Mouse (Mus musculus): ENCODE data around the gene Atp5j. TPM values are rescaled to one million over a fixed set of nuclear protein-coding genes. Genes with fewer than 3 reads are reported as not detected.
A peak's percentile ranks its signal among the peaks of the same experiment; 100 is the strongest.

Gene Atp5j
- total RNA-seq, 1 experiment from 2014 or later: 526 TPM

DNA sequence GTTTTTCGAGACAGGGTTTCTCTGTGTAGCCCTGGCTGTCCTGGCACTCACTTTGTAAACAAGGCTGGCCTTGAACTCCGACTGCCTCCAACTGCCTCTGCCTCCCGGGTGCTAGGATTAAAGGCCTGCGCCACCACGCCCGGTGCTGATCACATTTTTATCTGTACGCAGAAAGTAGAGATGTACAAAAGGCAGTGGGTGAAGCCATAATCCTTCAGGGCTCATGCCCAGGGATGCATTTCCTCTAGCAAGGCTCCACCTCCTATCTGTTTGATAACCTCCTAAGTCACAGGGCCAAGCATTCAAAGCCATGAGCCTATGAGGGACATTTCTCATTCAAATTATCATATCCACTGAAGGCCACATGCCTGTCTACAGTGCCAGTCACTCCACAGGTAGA is 27.6 kb downstream of the Atp5j start:
- DNase-seq: no peak

DNA sequence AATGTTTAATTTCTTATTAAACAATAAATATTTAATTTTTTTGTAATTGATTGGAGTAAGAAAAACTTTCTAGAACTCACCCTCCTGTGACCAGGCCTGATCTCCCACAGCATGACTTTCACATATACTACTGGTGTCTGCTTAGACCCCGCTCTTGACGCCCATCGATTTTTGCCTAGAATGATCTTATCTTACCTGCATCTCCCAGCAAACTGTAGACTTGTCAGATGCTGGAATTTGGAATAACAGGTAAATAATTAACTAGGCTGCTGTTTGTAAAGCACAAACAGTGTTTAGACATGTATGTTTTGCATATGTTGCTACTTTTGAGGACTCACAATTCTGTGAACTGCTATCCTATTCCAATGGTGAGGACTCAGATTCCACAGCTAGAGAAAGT is 29.2 kb downstream of the Atp5j start:
- no peak for DNase-seq

DNA sequence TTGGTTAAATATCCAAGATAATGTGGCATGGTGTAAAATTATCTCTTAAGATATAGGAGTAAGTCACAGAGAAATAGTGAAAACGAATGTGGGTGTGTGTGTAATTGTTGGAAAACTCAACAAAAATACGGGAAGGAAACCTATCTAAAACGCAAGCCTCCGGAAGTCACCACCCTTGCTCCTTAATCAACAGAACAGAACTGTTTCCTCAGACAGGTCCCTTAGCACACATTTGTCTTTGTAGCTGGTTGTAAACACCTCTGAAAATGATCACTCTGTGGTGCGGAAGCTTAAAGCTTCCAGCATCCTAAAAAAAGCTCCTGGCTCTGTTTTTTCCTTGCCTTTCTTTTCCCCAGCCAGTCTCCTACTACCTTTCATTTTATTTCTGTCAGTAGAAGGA is 30.6 kb downstream of the Atp5j start:
- DNase-seq: no peak

DNA sequence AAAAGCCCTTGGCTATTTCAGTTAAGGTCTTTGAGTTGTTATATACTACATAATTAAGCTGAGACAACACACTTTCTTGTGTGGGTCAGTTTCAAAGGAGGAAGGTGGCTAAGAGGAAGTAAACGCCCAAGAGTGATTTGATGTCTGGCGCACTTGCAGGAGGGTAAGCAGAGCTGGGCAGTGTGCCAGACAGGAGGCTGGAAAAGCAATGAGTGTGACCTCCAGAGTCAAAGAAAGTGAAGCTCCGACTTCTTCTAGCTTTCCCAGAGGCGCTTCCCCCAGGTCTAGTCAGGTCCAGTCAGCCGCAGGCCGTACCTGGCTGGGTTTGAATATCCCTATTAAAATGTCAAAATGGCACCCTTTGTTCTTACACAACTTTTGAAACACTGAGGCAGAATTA is 33.2 kb downstream of the Atp5j start:
- peak; percentile 73 for DNase-seq

DNA sequence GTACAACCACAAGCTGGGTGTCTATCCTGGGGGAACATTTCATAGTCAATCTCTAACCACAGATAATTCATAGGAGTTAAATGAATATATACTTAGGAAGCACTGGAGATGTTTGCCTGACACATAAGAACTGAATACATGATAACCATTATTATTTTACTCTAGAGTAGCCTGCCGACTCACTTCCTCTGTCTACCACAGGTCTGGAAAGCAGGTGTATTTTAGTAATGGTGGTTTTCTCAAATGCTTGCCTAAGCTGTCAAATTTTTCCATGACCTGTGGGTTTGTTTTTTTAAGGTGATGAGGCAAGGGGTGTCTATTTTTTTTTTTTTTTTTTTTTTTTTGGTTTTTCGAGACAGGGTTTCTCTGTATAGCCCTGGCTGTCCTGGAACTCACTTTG is 35.4 kb downstream of the Atp5j start:
- no peak for DNase-seq

DNA sequence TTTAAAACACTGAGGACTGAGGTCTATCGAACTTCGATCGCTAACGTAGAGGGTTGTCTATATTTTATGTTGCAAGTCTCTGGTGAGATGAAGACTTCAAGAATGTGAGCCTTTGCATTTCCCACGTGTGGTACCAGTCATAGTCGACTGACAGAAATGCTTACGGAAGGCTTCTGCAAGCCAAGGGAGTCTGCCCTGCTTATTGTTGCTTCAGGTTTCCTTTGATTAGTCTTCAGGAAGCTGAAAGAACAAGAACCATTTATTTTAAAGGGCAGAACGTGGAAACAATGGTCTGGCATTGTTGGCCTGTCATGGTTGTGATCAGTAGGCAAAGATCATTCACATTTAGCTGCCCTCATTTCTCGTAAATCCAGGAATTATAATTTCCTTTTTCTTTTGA is 38.7 kb downstream of the Atp5j start:
- DNase-seq: no peak

DNA sequence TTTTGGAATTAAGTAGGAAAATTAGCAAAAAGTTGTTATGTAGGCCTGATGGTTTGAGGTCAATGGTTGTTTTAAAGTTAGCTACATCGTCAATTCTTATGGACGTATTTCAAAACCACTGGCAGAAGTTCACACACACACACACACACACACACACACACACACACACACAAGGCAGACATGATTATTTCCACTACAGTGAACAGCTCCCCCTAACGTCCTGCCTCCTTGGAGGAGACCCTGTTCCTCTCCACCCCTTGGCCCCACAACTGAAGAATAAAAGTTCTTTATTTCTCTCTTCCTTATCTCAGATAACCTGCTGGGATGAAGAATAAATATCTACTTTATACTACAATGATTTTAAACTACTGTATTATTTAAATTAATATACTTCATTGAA is 40.1 kb downstream of the Atp5j start:
- DNase-seq: no peak

DNA sequence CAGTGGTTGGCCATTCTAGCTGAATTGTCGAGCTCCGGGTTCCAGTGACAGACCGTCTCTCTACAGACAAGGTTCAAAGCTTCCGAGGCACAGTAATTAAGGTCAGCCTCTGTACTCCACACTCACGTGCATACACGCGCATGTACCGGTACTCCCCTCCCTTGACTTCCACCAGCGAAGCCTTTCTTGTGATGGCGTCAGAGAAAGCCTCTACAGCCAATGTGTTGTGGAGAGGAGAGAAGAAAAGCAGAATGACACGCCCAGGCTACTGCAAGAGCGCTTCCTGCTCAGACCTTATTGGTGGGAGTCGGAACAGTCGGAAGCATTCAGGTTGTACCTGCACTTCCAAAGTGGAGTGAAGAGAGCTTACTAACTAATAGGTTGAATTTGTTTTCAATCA is 42.0 kb downstream of the Atp5j start:
- DNase-seq: no peak

DNA sequence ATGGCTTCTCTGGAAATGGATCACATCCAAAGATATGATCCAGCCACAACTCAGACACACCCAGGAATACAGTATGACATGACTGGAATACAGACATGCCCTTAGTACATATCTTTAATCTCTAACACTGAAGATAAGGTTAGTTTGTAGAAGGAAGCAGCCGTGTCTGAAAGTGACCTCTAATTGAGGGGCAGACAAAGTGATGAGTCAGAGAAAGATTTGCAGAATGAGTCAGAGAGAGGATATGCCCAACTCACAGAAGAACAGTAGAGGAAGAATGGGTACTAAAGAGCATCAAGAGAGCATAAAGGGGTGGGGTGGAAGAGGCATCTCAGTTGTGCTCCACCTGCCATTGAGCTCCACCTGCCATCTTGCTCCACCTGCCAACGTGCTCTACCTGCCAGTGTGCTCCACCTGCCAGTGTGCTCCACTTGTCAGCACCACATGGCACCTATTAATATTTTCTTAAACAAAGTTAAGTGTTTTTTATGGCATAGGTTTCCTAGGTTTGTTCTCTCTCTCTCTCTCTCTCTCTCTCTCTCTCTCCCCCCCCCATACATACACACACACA is 44.7 kb downstream of the Atp5j start:
- DNase-seq: no peak

DNA sequence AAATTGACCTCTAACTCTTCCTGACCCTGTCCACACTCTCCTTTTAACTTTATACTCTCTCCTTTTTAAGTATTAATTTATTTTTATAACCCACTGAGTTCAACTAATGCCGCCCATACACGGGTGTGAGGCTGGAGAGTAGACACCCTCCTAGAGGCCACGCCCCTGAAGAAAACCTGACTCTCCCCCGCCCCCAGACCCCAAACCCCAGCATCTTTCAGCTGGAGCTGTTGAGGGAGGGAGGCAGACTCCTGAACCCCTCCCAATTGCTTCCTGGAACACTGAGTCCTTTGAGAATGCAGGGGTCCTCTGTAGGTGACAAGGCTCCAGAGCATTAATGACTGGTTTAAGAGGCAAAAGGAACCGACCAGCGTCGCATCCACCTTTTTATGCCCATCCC is 50.5 kb downstream of the Atp5j start:
- no peak for DNase-seq

DNA sequence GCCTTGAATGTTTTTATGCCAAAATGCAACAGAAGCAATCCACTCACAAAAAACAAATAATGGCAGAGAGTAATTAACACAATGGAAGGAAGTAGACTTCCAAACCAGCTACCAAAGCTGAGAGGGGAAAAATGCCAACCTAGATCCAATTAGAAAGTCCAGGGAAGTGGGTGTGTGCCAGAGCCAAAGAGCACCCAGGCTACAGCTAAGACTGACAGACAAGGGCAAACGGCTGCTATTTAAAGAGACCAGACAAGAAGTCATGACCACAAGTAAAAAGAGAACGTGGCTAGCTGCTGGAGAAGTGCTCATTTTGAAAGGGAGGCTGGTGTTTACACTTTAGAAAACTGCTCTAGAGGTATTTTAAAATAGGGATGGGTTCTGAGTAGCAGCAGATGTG is 52.1 kb downstream of the Atp5j start:
- no peak for DNase-seq

DNA sequence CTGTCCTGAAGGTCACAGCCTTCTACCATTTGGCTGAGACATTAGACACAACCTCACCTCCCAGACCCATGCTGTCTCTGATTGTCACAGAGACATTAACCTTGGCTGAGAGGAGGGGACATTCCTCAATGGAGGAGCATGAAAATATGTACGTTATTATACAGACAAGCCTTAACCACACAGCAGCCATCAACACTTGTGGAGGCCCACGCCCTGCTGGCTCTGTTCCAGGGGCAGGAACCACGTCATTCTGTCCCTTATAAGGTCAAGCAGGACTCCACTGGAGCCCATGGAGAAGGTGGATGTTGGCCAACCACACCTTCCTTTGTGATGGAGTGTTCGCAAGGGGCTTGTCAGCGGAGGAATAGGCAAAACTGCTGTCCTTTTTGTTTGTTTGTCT is 55.7 kb downstream of the Atp5j start:
- no peak for DNase-seq

DNA sequence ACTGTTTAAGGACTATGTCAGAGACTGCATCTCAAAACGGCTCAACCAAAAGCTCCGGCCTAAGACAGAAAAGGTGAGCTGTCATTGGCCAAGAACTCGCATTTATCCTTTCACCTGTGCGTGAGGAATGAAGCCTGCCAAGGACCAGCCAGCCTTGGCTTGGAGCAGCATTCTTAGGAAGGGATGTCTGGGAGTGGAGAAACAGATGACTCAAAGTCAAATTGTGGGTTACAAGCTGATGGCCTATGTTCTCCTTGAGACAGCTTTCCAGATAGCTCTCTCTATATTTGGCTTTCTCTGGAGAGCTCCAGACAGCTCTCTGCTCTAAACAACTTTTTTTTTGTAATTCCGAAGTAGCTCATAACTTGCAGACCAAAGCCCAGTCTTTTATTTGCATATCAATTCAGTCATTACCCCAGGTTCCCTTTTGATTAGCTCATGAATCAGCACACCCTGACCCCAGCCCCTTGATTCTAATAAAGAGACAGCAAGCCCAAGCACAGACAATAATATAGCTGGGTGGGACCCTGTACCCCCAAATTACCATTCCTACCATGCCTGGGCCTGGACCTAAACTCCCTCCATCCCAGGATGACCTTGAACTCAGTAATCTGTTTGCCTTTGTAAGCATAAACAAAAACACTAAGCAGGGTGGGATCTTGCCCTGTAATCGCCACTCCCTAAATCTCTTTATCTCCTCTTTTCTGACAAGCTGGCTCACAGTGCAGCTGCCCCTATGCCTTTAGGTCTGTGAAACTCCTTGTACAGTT is 56.4 kb downstream of the Atp5j start:
- DNase-seq: no peak

DNA sequence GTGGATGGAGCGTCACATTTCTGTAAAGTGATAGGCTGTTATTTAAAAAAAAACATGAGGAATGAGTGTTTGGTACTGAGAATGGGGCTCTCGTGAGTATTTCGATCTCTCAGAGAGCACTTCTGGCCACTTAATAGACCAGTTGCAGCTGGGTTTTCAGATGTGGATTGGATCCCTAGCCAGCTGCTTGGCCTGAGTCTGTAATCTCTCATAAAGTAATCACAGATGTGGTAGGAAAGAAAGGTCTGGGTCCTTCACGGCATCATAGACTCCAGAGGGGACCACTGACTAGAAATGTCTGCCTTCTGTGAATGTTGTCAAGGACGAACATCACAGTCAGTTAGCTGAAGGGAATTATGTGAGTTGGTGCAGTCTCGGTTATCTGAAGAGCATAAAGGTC is 57.0 kb downstream of the Atp5j start:
- no peak for DNase-seq

Other genes with a start within 250 kb of the Atp5j start
- gene Mrpl39, start 99.9 kb downstream of the Atp5j start, total RNA-seq (2021): 41.4 and 43.5 TPM in 2 replicates
- gene Jam2, start 61.5 kb downstream of the Atp5j start, total RNA-seq (2021): 10.1 and 11.7 TPM in 2 replicates
- 47.4 and 49.2 TPM in 2 replicates for gene Gabpa, start 700 bp downstream of the Atp5j start, total RNA-seq (2021)

Measured in adrenal gland, postnatal 25 days (tissue).